Mouse (Mus musculus) T-helper 17 cell (primary cell): ENCODE data around the gene Zyx.

ENCODE experiments used
- in situ Hi-C, 2 experiments: fragments of 300-600 bp; cut with MboI, MseI; formaldehyde crosslinking; loops; 1 replicate in 1 of 2; 2 replicates in 1 of 2; pipeline ENCODE4 v1.15.1; 2025; ENCODE audit warnings: high pct_unique_total_duplicates in 2 of 2

The Zyx gene

DNA sequence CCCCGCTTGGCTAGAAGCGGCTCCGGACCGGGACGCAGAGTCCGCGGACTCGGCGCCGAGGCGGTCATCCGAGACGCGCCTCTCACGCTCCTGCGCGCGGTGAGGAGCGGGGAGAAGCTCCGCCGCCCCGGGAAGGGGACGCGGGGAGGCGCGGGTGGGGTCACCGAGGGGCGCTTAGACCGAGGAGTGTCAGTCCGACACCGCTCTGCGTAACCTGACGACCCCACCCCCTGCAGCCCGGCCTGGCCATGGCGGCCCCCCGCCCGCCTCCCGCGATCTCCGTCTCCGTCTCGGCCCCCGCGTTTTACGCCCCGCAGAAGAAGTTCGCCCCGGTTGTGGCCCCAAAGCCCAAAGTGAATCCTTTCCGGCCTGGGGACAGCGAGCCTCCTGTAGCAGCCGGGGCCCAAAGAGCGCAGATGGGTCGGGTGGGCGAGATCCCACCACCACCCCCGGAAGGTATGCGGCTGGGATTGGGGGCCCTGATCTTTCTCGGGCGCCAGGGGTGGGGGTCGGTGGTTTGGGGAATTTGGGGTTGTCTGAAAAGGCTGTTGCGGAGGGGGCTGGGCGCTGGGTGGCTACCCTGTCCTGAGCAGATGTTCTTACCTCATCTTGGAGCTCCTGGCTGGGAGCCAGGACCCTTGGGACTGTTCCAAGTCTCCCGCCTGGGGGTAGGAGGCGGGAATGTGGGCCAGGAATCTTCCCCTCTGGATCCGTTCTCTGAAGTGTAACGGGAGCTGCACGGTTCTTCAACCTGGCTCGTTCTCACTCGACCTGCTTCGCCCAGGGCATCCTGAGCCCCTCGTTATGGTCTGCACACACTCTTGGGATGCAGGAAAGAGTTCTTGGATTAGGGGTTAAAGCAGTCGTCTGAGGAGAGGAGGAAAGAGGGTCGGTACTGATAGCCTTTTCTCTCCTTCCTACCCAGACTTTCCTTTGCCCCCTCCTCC lies 864 bp downstream of the Zyx start:
- in situ Hi-C loops = loop anchor here in 1 of 2 experiments (5.0 to 25.0 kb wide), 2 partner anchors 803 to 1913 kb away; partner anchors contain the start of genes E330009J07Rik and Wee2

DNA sequence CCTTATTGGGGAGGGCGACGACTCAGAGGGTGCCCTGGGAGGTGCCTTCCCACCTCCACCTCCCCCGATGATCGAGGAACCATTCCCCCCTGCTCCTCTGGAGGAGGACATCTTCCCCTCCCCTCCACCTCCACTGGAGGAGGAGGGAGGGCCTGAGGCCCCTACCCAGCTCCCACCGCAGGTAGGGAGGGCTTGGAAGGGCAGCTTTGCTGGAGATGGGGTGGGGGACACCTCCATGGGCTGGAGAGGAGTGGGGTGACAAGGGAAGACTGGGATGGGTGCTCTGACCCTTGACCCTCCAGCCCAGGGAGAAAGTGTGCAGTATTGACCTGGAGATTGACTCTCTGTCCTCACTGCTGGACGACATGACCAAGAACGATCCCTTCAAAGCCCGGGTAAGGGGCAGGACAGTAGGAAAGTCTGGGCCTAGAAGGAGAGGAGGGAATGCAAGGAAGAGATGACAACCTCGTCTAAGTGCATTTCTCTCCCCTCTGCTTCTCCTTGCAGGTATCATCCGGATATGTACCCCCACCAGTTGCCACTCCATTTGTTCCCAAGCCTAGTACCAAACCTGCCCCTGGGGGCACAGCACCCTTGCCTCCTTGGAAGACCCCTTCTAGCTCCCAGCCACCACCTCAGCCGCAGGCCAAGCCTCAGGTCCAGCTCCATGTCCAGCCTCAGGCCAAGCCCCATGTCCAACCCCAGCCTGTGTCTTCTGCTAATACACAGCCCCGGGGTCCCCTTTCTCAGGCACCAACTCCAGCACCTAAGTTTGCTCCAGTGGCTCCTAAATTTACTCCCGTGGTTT lies 1.7 kb downstream of the Zyx start:
- in situ Hi-C loops = loop anchor here in 1 of 2 experiments (5.0 to 25.0 kb wide), 2 partner anchors 804 to 1914 kb away; partner anchors contain the start of genes E330009J07Rik and Wee2

DNA sequence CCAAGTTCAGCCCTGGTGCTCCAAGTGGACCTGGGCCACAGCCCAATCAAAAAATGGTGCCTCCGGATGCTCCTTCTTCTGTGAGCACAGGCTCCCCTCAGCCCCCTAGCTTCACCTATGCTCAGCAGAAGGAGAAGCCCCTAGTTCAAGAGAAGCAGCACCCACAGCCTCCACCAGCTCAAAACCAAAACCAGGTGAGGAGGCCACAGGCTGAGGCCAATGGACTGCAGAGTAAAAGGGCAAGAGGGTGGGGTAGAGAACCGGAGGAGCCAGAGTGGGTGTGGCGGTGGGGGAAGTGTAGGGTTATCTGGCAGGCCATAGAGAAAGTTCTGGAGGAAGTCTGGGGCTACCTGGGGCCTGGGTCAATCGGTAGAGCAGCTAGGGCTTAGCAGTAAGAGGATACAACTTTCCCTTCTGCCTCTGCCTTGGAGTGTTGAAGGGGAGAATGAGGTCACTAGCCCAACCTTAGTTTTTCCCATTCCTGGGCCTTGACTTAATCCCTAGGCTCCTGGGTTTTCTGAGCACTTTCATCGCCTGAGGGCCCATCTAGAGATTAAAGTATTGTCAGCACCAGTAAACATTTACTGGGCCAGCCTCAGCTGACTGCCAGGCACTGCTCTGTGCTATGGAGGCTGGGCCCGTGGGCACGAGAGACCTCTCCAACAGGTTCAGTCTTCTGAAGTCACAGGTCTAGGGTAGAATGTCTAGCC lies 2.5 kb downstream of the Zyx start:
- in situ Hi-C loops = loop anchor here in 1 of 2 experiments (5.0 to 25.0 kb wide), 2 partner anchors 805 to 1915 kb away; partner anchors contain the start of genes E330009J07Rik and Wee2

DNA sequence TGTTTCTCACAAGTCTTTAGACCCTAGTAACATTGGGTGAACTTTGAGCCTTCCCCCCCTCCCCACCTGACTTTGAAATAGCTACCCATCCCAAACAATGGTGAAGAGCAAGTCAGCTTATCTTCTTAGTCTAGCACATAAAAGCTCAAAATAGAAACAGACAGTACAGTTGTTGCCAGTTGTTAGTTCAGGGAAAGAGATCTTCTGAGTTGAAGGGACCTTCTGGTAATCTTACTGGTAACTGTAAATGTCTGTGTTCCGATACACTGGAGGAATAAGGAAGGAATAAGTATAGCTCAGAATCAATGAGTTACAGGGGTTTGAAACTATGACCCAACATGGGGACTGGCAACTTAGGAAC lies 3.0 kb downstream of the Zyx start:
- in situ Hi-C loops = loop anchor here in 1 of 2 experiments (5.0 to 25.0 kb wide), 2 partner anchors 805 to 1915 kb away; partner anchors contain the start of genes E330009J07Rik and Wee2

DNA sequence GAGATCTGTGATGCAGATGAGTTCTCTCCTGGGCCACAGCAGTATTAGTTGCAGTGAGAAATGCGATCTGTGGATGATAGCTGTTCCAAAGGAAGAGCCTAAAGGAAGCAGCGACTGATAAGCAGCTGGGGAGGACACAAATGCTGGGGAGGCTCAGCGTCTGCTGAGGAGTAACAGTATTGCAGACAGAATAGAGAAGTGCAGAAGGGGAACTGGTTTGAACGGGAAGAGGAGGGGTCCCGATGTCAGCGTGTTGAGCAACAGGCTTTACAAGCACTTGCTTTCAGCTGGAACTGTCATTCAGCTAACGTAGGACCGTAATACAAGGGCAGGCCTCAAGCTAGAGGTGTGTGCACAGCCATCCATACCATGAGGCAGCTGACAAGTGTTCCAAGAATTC lies 3.8 kb downstream of the Zyx start:
- in situ Hi-C loops = loop anchor here in 1 of 2 experiments (5.0 to 25.0 kb wide), 2 partner anchors 806 to 1916 kb away; partner anchors contain the start of genes E330009J07Rik and Wee2

DNA sequence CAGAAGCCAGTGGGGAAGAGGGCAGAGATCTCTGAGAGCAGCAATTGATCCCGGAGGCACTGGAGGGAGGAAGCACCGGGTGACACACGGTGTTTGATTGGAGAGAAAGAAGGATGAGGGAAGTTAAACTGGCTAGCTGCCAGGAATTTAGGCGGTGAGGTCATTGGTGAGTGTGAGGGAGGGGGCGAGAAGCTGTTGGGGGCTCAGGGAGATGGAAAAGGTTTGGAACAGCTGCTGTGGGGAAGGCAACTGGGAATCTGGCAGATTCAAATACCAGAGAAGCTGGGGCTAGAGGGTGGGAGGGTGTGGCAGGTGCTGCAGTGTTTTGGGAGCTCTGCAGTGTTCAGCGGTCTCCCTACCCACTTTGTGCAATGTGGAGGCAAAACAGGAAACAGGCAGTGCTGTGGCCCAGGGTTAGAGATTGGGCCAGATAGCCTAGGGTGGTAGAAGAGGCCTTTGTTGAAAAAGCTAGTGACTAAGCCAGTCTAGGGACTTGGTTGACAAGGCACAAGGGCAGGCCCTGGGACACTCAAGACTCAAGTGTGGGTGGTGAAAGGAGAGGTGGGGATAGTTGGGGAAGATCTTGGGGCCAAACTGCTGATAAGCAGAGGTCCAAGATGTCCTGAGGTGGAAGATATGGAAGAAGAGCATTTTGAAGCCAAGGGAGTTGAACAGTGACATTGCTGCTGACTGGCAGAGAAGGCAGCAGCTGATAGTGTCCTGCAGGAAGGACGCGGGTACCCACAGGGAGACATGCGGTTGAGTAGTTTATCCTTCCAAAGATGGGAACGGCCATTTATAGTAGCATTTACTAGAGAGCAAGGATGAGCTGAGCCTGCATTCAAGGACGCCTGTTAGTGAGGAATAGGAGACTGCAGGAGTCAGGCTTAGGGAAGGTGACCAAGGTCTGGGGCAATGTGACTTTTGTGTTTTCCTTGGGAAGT lies 4.9 kb downstream of the Zyx start:
- in situ Hi-C loops = loop anchor here in 1 of 2 experiments (5.0 to 25.0 kb wide), 2 partner anchors 807 to 1917 kb away; partner anchors contain the start of genes E330009J07Rik and Wee2

DNA sequence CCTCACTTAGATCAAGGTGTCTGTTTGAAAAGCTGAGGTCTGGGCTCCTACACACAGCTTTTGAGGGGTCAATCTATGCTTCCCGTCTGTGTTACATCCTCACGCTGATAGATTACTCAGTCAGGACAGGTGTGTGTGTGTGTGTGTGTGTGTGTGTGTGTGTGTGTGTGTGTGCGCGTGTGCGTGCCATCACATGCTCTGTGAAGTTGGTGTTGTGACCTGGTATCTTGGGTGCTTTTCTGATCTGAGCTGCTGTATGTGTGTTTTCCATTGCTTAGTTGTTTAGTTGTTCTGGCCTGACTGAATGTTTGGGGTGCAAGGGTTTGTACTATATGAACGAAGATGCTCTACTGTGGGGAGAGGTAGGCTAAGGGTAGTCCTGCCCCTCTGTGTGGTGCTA lies 5.9 kb downstream of the Zyx start:
- in situ Hi-C loops = loop anchor here in 1 of 2 experiments (25.0 kb wide), 1 partner anchor 1918 kb away; the partner anchor contains the start of genes E330009J07Rik and Wee2

DNA sequence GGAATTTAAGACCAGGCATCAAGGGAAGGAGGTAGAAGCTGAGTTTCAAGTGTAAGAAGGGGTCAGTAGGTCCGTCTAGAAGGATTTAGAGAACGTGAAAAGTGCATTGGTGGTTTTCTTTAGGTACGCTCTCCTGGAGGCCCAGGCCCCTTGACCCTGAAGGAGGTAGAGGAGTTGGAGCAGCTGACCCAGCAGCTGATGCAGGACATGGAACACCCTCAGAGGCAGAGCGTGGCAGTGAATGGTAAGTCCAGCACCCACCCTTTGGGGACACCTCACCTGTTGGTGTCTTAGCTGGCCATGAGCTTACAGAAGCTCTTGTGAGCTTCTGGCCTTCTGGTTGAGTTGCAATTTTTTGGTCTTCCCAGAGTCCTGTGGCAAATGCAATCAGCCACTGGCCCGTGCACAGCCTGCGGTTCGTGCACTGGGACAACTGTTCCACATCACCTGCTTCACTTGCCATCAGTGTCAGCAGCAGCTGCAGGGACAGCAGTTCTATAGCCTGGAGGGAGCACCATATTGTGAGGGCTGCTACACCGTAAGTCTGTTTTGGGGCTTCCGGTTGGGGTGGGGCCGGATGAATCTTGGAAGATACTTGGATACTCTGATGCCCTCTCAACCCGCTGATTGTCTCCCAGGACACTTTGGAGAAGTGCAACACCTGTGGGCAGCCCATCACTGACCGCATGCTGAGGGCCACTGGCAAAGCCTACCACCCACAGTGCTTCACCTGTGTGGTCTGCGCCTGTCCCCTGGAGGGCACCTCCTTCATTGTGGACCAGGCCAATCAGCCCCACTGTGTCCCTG lies 6.6 kb downstream of the Zyx start:
- in situ Hi-C loops = loop anchor here in 1 of 2 experiments (25.0 kb wide), 1 partner anchor 1919 kb away; the partner anchor contains the start of genes E330009J07Rik and Wee2

DNA sequence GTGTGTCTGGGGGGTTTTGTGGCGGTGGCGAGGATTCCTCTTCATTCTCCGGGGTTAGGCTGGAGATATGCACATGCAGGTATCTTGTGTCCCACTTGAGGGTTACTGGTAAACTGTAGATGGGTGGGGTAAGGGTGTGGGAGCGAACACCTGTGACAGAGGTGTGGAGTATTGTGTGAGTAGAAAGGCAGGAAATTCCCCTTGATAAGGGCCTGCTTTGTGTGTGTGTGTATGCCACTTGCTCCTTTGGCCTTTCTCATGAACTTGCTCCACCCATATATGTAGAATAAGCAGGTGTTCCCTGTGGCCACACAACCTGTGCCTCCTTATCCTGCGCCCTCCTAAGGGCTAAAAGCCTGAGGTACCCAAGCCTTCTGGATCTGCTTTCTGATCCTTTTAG lies 7.5 kb downstream of the Zyx start:
- in situ Hi-C loops = loop anchor here in 1 of 2 experiments (25.0 kb wide), 1 partner anchor 1920 kb away; the partner anchor contains the start of genes E330009J07Rik and Wee2

DNA sequence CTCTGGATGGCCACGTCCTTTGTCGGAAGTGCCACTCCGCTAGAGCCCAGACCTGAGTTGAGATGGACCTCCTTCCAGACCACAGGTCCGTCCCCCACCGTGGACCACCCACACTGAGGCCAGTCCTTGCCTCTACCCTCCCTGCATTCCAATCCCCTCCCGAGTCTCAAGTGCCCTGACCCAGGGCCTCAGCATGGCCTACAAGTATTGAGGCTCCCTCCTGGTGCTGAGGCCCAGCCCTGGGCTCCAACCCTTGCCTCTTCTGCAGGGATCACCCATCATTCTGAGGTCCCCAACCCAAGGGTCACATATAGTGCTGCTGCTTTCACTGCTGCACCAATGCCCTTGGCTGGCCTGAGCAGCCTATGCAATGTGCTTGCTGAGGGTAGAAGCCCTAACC lies 8.5 kb downstream of the Zyx start:
- in situ Hi-C loops = loop anchor here in 1 of 2 experiments (25.0 kb wide), 1 partner anchor 1921 kb away; the partner anchor contains the start of genes E330009J07Rik and Wee2

DNA sequence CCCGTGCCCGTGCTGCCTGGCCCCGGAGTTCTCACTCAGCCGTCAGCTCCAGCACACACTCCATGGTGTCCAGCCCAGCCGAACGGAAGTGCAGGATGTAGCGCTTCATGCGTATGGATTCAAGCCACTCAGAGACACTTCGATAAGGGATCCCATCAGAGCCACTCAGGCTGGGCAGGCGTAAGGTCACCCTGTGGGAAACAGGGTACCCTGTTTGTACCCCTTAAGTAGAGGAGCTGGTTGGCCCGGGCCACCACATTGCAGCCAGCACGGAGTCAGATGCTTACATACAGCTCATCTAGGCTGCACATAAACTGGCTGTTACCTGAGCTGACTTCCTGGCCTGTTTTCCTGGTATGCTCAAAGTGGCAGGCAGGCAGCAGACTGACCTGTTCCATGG lies 9.5 kb downstream of the Zyx start:
- in situ Hi-C loops = loop anchor here in 1 of 2 experiments (25.0 kb wide), 1 partner anchor 1922 kb away; the partner anchor contains the start of genes E330009J07Rik and Wee2

DNA sequence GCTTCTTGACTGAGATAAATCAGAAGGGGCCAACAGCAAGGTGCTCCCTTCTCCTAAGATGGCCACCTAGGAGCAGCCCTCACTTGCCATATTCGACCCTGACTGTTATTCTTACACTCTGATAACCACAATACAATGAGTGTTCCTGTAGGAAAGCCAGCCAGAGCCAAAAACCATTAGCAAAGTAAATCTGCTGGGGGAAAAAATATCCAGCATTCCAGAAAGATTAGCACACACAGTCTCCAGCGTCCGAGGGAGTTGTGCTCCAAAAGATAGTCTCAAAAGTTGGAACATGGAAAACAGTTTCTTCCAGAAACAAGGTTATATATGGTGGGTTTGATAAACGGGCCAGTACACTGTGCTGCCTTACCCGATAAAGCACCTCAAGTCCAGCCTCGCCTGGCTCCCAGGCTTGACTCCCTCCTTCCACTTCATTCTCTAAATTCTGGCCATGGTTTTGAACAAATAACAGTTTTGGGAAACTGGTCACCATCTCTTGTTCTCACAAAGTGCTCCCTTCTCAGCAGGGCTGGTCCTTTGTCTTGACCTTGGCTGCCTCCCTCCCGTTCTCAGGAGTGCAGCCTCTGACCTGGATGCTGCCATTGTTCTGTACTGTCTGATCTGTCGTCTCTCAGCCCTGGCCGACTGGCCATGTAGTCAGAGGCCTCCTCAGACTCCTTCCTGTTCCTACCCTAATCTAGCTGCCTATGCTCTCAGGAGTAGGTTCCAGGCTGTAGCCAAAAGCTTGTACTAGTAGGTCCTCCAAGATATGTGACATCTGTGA lies 10.1 kb downstream of the Zyx start:
- in situ Hi-C loops = loop anchor here (10.0 to 25.0 kb wide), 2 partner anchors 655 to 1922 kb away; partner anchors contain the start of genes E330009J07Rik (in 1 of the 2) and Wee2 (in 1 of the 2)

DNA sequence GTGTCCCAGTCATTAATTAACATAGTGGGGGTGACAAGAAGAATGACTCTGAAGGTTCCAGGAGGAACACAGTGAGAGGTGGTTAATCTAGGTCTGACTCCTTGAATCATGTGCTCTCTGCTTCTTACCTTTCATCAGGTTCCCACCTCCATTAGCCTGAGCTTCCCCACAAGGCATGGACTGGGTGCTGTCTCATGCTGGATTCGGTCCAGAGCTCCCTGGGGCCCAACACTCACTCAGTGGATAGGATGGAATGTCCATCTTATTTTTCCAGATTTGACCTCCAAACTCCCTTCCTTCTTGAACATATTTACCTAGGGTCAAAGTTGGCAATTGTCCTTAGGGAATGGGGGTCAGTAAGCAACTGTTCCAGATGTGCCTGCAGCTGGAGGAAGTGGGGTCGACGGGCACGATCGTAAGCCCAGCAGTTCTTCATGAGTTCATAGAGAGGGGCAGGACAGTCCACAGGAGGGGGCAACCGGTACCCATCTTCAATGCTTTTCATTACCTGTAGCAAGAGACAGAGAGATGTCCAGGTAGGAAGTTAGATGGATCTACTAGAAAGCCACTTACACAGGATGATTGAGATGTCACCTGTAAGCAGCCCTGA lies 10.9 kb downstream of the Zyx start:
- in situ Hi-C loops = loop anchor here (10.0 to 25.0 kb wide), 2 partner anchors 654 to 1923 kb away; partner anchors contain the start of genes E330009J07Rik (in 1 of the 2) and Wee2 (in 1 of the 2)

DNA sequence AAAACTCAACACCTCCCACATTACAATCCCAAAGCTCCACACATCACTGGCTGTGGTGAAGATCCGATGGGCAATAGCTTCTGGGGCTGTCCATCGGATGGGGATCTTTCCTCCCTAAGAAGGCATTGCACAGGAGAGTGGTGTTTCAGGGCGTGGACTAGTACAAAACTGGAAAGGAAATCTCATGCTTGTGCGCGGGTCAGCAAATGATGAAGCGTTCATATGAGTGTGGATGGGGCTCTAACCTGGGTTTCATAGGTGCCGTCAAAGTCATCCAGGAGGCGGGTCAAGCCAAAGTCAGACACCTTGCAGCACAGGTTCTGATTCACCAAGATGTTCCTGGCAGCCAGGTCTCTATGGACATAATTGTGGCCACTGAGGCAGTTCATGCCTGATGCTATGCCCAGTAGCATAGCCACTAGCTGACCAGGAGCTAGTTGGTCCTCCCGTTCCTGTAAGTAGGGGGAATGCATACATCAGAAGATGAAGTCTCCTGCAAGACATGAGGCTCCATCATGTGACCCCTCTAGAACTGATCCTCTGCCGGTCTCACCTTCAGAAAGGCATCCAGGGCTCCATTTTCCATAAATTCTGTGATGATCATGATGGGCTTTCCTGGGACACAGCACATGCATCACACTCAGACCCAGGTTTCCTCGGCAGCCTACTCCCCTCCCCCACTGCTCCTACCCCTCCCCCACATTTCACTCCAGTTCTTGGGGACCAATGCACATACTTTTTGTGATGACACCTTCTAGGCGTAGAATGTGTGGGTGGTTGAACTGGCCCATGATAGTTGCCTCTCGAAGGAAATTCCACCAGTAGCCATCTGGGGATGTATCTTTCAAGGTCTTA lies 11.8 kb downstream of the Zyx start:
- in situ Hi-C loops = loop anchor here (10.0 to 25.0 kb wide), 2 partner anchors 654 to 1924 kb away; partner anchors contain the start of genes E330009J07Rik (in 1 of the 2) and Wee2 (in 1 of the 2)

DNA sequence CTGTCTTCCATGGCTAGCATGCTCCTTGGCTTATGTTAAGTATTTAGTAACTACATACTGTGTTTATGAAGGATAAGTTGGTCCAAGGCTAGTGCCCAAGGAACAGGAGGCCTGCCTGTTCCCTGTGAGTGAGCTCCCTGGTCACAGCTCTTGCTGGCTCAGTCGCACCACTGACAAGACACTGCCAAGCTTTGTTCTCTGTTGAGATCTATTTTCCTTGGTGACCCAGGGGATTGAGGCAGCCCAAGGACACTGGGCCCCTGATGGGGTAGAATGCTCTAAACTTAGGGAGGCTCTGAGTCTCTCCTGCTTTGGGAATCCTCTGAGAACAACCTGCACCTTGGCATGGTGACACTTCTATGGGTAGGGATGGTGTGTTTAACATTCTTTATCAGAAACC lies 12.6 kb downstream of the Zyx start:
- in situ Hi-C loops = loop anchor here (10.0 to 25.0 kb wide), 2 partner anchors 653 to 1925 kb away; partner anchors contain the start of genes E330009J07Rik (in 1 of the 2) and Wee2 (in 1 of the 2)

DNA sequence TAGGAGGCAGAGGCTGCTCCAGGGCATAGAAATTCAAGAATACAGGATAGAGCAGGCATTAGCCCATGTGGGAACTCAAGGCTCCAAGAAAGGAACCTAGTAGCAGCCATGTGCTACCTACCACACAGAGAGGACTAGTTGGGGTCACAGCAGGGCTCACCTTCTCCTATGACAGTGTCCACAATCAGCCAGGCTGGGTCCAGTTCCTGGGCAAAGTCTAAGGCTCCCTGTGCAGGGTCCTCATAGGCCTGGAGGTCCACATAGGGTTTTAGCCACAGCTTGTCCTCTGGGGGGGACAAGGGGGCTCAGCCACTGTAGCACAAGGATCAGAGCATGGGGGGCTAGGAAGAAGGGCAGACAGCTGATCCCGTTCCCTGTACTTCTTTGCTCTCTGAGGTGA lies 13.1 kb downstream of the Zyx start:
- in situ Hi-C loops = loop anchor here (10.0 to 25.0 kb wide), 2 partner anchors 652 to 1925 kb away; partner anchors contain the start of genes E330009J07Rik (in 1 of the 2) and Wee2 (in 1 of the 2)
